Mouse (Mus musculus) erythroblast, embryonic 14.5 days (primary cell): Measurements from ENCODE around the gene Bag6.

Experiments
- GATA1 ChIP-seq: IDR thresholded peaks from 2 replicates; pipeline ENCODE4 v1.6.1; 2012; ENCODE audit warnings: low read length, inconsistent platforms, mixed read lengths
- TAL1 ChIP-seq: IDR thresholded peaks from 3 replicates; pipeline ENCODE4 v1.6.1; 2012; ENCODE audit warnings: low read length, inconsistent platforms, mixed read lengths

DNA sequence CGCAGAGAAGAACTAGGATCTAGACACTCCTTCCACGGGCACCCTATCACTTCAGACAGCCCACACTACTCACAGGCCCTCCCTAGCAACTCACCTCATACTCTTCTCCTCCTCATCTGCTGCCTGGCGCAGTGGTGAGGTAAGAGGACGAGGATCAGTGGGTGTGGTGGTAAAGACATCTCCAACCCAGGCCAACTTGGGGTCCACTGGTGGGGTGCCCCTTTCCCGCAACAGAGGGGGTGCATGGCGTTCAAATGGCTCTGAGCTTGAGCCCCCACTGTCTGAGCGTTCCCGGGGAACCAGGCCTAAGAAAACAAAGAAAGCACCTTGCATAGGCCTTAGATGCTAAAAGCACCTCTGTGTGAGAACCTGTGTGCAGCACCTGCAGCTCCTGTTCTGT lies 22.3 kb downstream of the Bag6 start:
- TF ChIP-seq GATA1 (no peak), TAL1 (no peak)
